Mouse (Mus musculus) inflammation-experienced regulatory T-cells, adult 6 months (primary cell): Measurements from ENCODE around the gene Zfp771. TPM values are rescaled to one million over a fixed set of nuclear protein-coding genes. Genes with fewer than 3 reads are reported as not detected.

Experiments used
- ATAC-seq: one replicate; pipeline ENCODE4 v1.8.0; 2017
- polyA plus RNA-seq, 3 experiments: library from polyadenylated mRNA; unstranded; fragments of 100-300 nt; shearing (Covaris generic); gene quantifications; one replicate each; pipeline ENCODE4 v1.2.1; 2017

The Zfp771 gene
- polyA plus RNA-seq, 3 experiments from 2014 or later, result 0.46 to 1.5 TPM; not detected in 1

- ATAC-seq, result peak; percentile 80
These were observed 43.9 kb downstream of the Zfp771 start for GRCm38 (mm10) chr7:127287940-127288339.

GRCm38 (mm10) chr7:127289306-127289705, 45.2 kb downstream of the Zfp771 start:
- no peak for ATAC-seq

- ATAC-seq, result no peak
These were observed 46.1 kb downstream of the Zfp771 start for GRCm38 (mm10) chr7:127290142-127290541.

GRCm38 (mm10) chr7:127296098-127296497, 52.0 kb downstream of the Zfp771 start, which contains the start of gene Itgal:
Gene Itgal, plus strand, starts transcription at chr7:127296260.
- ATAC-seq, result peak; percentile 91

GRCm38 (mm10) chr7:127296786-127297555, 52.9 kb downstream of the Zfp771 start:
- no peak for ATAC-seq

- peak; percentile 17 for ATAC-seq
These were observed 53.6 kb downstream of the Zfp771 start for GRCm38 (mm10) chr7:127297586-127298193.

Other genes with a start within 250 kb of the Zfp771 start
- gene Mvp, start 229.7 kb upstream of the Zfp771 start, polyA plus RNA-seq, result 10 to 100 TPM; 15.2 to 19.7 (median 16.2) TPM
- gene Pagr1b, start 227.8 kb upstream of the Zfp771 start, polyA plus RNA-seq, result not detected
- gene Pagr1a, start 226.9 kb upstream of the Zfp771 start, polyA plus RNA-seq, result 10 to 100 TPM; 34.7 to 44.5 (median 42.6) TPM
- 10 to 100 TPM; 42.5 to 62.2 (median 46.4) TPM for gene Gm42742, start 223.2 kb upstream of the Zfp771 start, polyA plus RNA-seq
- 1 to 10 TPM in 1 of 3 experiments, under 1 TPM in 1, not detected in 1; 0.97 to 1.1 TPM for gene Prrt2, start 223.1 kb upstream of the Zfp771 start, polyA plus RNA-seq
- gene Maz, start 217.2 kb upstream of the Zfp771 start, polyA plus RNA-seq, result 10 to 100 TPM; 18.6 to 22.4 (median 21.4) TPM
- 10 to 100 TPM; 11.7 to 94.2 (median 13.8) TPM for gene Kif22, start 201.8 kb upstream of the Zfp771 start, polyA plus RNA-seq
- gene Zg16, start 156.9 kb upstream of the Zfp771 start, polyA plus RNA-seq, result 1 to 10 TPM in 1 of 3 experiments, not detected in 2; 1.6 TPM
- 100 to 1,000 TPM; 248 to 287 (median 263) TPM for gene AI467606, start 152.9 kb upstream of the Zfp771 start, polyA plus RNA-seq
- gene Qprt, start 122.0 kb upstream of the Zfp771 start, polyA plus RNA-seq, result 10 to 100 TPM in 2 of 3 experiments, 1 to 10 TPM in 1; 7.8 to 15.5 (median 15.0) TPM
- 100 to 1,000 TPM; 105 to 226 (median 130) TPM for gene Spn, start 106.5 kb upstream of the Zfp771 start, polyA plus RNA-seq
- 10 to 100 TPM; 43.2 to 56.9 (median 48.7) TPM for gene Cd2bp2, start 48.2 kb upstream of the Zfp771 start, polyA plus RNA-seq
- gene Tbc1d10b, start 35.8 kb upstream of the Zfp771 start, polyA plus RNA-seq, result 10 to 100 TPM; 13.2 to 16.6 (median 13.6) TPM
- 10 to 100 TPM; 23.0 to 25.8 (median 23.4) TPM for gene Mylpf, start 35.4 kb upstream of the Zfp771 start, polyA plus RNA-seq
- 1 to 10 TPM; 3.3 to 6.8 (median 4.6) TPM for gene Zfp553, start 11.2 kb upstream of the Zfp771 start, polyA plus RNA-seq
- gene Sept1, start 11.1 kb upstream of the Zfp771 start, polyA plus RNA-seq, result 100 to 1,000 TPM; 783 to 927 (median 807) TPM
- 10 to 100 TPM; 37.2 to 88.3 (median 51.2) TPM for gene Dctpp1, start 16.4 kb downstream of the Zfp771 start, polyA plus RNA-seq
- gene Sephs2, start 29.8 kb downstream of the Zfp771 start, polyA plus RNA-seq, result 10 to 100 TPM; 19.4 to 45.4 (median 28.6) TPM
- gene Itgal, start 52.0 kb downstream of the Zfp771 start, polyA plus RNA-seq, result 100 to 1,000 TPM; 201 to 247 (median 214) TPM
- under 1 TPM in 1 of 3 experiments, not detected in 2; 0.28 TPM for gene Zfp768, start 101.3 kb downstream of the Zfp771 start, polyA plus RNA-seq
- 10 to 100 TPM in 2 of 3 experiments, 1 to 10 TPM in 1; 9.9 to 11.0 (median 10.6) TPM for gene Zfp747, start 131.8 kb downstream of the Zfp771 start, polyA plus RNA-seq
- 1 to 10 TPM; 4.8 to 8.8 (median 6.5) TPM for gene 9130019O22Rik, start 142.9 kb downstream of the Zfp771 start, polyA plus RNA-seq
- 1 to 10 TPM; 4.0 to 7.8 (median 5.4) TPM for gene E430018J23Rik, start 149.4 kb downstream of the Zfp771 start, polyA plus RNA-seq
- 1 to 10 TPM; 3.6 to 7.5 (median 6.1) TPM for gene Zfp764, start 162.5 kb downstream of the Zfp771 start, polyA plus RNA-seq
- 10 to 100 TPM; 15.5 to 20.4 (median 16.4) TPM for gene Zfp688, start 177.8 kb downstream of the Zfp771 start, polyA plus RNA-seq
- 1 to 10 TPM; 4.3 to 5.0 (median 4.7) TPM for gene Zfp689, start 204.9 kb downstream of the Zfp771 start, polyA plus RNA-seq
- gene Prr14, start 215.3 kb downstream of the Zfp771 start, polyA plus RNA-seq, result 100 to 1,000 TPM; 151 to 194 (median 184) TPM
- 10 to 100 TPM; 17.7 to 30.0 (median 19.5) TPM for gene Fbrs, start 234.9 kb downstream of the Zfp771 start, polyA plus RNA-seq